Mouse (Mus musculus) liver, adult 2 months (tissue): Measurements from ENCODE around the gene Col4a2.

ENCODE experiments used
- CTCF ChIP-seq: fragments of 200-500 bp; IDR thresholded peaks from 2 replicates; pipeline ENCODE4 v1.5.1; 2011; ENCODE audit warnings: low read depth, low read length, control low read depth
- POLR2A ChIP-seq: fragments of 200-500 bp; IDR thresholded peaks from 2 replicates; pipeline ENCODE4 v1.6.1; 2011; ENCODE audit warnings: low read length, control low read depth; ENCODE audit not compliant: insufficient read depth; ENCODE audit errors: extremely low read depth

GRCm38 (mm10) chr8:11359846-11360245 is 47.2 kb downstream of the Col4a2 start:
- TF ChIP-seq CTCF (no peak), POLR2A (no peak)
